Mouse (Mus musculus) testis, adult 2 months (tissue): ENCODE results near the gene Samd7.

ENCODE experiments used
- CTCF ChIP-seq: fragments of 200-500 bp; IDR thresholded peaks from 2 replicates; pipeline ENCODE4 v1.5.1; 2012; ENCODE audit warnings: low read depth, mild to moderate bottlenecking, inconsistent platforms, low read length, moderate library complexity; ENCODE audit not compliant: control insufficient read depth, insufficient read depth, insufficient replicate concordance
- POLR2A ChIP-seq: fragments of 200-500 bp; IDR thresholded peaks from 2 replicates; pipeline ENCODE4 v1.6.1; 2012; ENCODE audit warnings: low read depth, mild to moderate bottlenecking, inconsistent platforms, low read length, moderate library complexity; ENCODE audit not compliant: control insufficient read depth

GRCm38 (mm10) chr3:30771560-30771959 is 25.5 kb downstream of the Samd7 start:
- TF ChIP-seq POLR2A = no peak
- no peak for TF ChIP-seq CTCF
